Mouse (Mus musculus) ES-E14 (cell line): ENCODE data around the gene Col8a2. TPM values are rescaled to one million over a fixed set of nuclear protein-coding genes. Genes with fewer than 3 reads are reported as not detected.

Experiments used
- DNase-seq: peaks from one replicate; pipeline ENCODE4 v3.0.0-alpha.2; 2013; ENCODE audit warnings: low read depth, low spot score
- H3K27ac ChIP-seq: 2 replicates; pipeline ENCODE4 v1.5.1; 2012; ENCODE audit warnings: low read depth, mild to moderate bottlenecking, low read length, moderate library complexity, mixed read lengths; ENCODE audit not compliant: poor library complexity, insufficient read depth, severe bottlenecking
- H3K36me3 ChIP-seq: 2 replicates; pipeline ENCODE4 v1.6.1; 2012; ENCODE audit warnings: mild to moderate bottlenecking, low read length, moderate library complexity, mixed read lengths; ENCODE audit not compliant: control insufficient read depth, poor library complexity, insufficient read depth, severe bottlenecking
- H3K4me1 ChIP-seq, 2 experiments: fragments of 150-350 bp in 1 of 2; sonication (generic) in 1 of 2; 2 replicates each; pipeline ENCODE4 v1.6.1; 2012; ENCODE audit warnings: low read length in 2 of 2, mild to moderate bottlenecking in 1 of 2, mixed read lengths in 1 of 2; ENCODE audit not compliant: control insufficient read depth in 2 of 2, insufficient read depth in 2 of 2, poor library complexity in 1 of 2
- H3K4me3 ChIP-seq, 2 experiments: fragments of 150-350 bp in 1 of 2; sonication (generic) in 1 of 2; 2 replicates each; pipeline ENCODE4 v1.5.1; 2012; ENCODE audit warnings: low read length in 2 of 2, low read depth in 1 of 2, mild to moderate bottlenecking in 1 of 2, mixed read lengths in 1 of 2; ENCODE audit not compliant: insufficient read depth in 1 of 2, poor library complexity in 1 of 2, severe bottlenecking in 1 of 2
- H3K9ac ChIP-seq: 2 replicates; pipeline ENCODE4 v1.6.1; 2012; ENCODE audit warnings: low read depth, mild to moderate bottlenecking, low read length, mixed read lengths; ENCODE audit not compliant: poor library complexity, insufficient read depth, severe bottlenecking
- H3K9me3 ChIP-seq: fragments of 150-350 bp; sonication (generic); 2 replicates; pipeline ENCODE4 v1.6.1; 2012; ENCODE audit warnings: low read depth, mild to moderate bottlenecking, low read length; ENCODE audit not compliant: control insufficient read depth, insufficient read depth
- CHD2 ChIP-seq: IDR thresholded peaks from 2 replicates; pipeline ENCODE4 v1.6.1; 2014; ENCODE audit warnings: mild to moderate bottlenecking, low read depth, low read length, inconsistent platforms
- HCFC1 ChIP-seq: IDR thresholded peaks from 2 replicates; pipeline ENCODE4 v1.6.1; 2012; ENCODE audit warnings: low read length, inconsistent platforms, borderline replicate concordance; ENCODE audit not compliant: insufficient read depth
- MAFK ChIP-seq: IDR thresholded peaks from 2 replicates; pipeline ENCODE4 v1.6.1; 2014; ENCODE audit warnings: mild to moderate bottlenecking, low read depth, low read length, inconsistent platforms; ENCODE audit not compliant: insufficient read depth
- ZC3H11A ChIP-seq: IDR thresholded peaks from 2 replicates; pipeline ENCODE4 v1.6.1; 2012; ENCODE audit warnings: low read depth, mild to moderate bottlenecking, inconsistent platforms, low read length, borderline replicate concordance
- ZNF384 ChIP-seq: IDR thresholded peaks from 2 replicates; pipeline ENCODE4 v1.6.1; 2012; ENCODE audit warnings: low read depth, low read length, inconsistent platforms
- in situ Hi-C, 2 experiments: fragments of 600-800 bp; cut with MboI; formaldehyde crosslinking; loops; one replicate each; pipeline ENCODE4 v1.15.1; 2025; ENCODE audit warnings: low sequenced_read_pairs in 2 of 2, inconsistent platforms in 1 of 2; ENCODE audit not compliant: unreplicated experiment in 2 of 2
- total RNA-seq: library from RNA; depleted of rRNA; stranded (reverse); fragments of 300-350 nt; gene quantifications from 2 replicates; pipeline ENCODE4 v1.2.3, GENCODE M21; 2012

Col8a2 gene
- total RNA-seq, 1 experiment, result 3.7 TPM

GRCm38 (mm10) chr4:126301584-126302309 is 15.2 kb downstream of the Col8a2 start:
- Histone ChIP-seq H3K36me3 (no peaks in the 10 kb centered on the region), H3K4me1 (peaks cover 0 to 11% of the 10 kb centered on the region in 2 experiments; a peak in 1 of 4 replicates), H3K9me3 (no peaks in the 10 kb centered on the region), H3K9ac (no peak overlapping the region), H3K27ac (no peak overlapping the region), H3K4me3 (peak overlapping the region; percentile 62 to 64)
- TF ChIP-seq MAFK, result no peak
- TF ChIP-seq ZC3H11A, result no peak
- no peak for TF ChIP-seq CHD2
- TF ChIP-seq HCFC1, result no peak
- TF ChIP-seq ZNF384, result no peak
- in situ Hi-C loops, result loop anchor here in 1 of 2 experiments (10.0 kb wide), 1 partner anchor 77 kb away; no protein-coding TSS in a partner anchor
- no peak for DNase-seq

- Histone ChIP-seq H3K4me1 (peaks cover 0 to 11% of the 10 kb centered on the region in 2 experiments; a peak in 1 of 4 replicates), H3K4me3 (no peak overlapping the region), H3K9ac (no peak overlapping the region), H3K27ac (no peak overlapping the region), H3K9me3 (no peaks in the 10 kb centered on the region), H3K36me3 (no peaks in the 10 kb centered on the region)
- in situ Hi-C loops, result loop anchor here in 1 of 2 experiments (10.0 kb wide), 1 partner anchor 79 kb away; no protein-coding TSS in a partner anchor
- TF ChIP-seq ZC3H11A (no peak), MAFK (no peak), HCFC1 (no peak), CHD2 (no peak), ZNF384 (no peak)
- DNase-seq, result no peak
Observed at GRCm38 (mm10) chr4:126303877-126304276, 17.3 kb downstream of the Col8a2 start.

- H3K9ac ChIP-seq, result no peak overlapping the region
- TF ChIP-seq ZNF384, result no peak
- no peak for TF ChIP-seq CHD2
- TF ChIP-seq HCFC1, result no peak
- TF ChIP-seq MAFK, result no peak
- TF ChIP-seq ZC3H11A, result no peak
Observed at GRCm38 (mm10) chr4:126305428-126305827, 18.8 kb downstream of the Col8a2 start.

DNA sequence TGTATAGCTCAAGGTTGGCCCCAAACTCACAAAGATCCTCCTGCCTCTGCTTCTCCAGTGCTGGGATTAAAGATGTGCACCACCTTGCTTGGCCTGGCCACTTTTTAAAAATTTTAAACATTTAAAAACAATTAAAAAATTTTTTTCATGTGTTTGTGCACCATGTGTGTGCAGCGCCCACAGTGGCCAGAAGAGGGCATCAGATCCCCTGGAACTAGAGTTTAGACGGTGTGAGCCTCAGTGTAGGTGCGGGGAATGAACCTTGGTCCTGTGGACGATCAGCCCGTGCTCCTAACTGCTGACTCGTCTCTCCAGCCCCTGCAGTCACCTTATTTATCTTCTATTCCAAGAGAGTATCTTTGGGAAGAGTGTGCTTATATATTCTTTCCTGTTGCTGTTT is 19.5 kb downstream of the Col8a2 start:
- DNase-seq, result no peak
- H3K4me3 ChIP-seq, result no peak overlapping the region
- no peaks in the 10 kb centered on the region for H3K9me3 ChIP-seq
- H3K9ac ChIP-seq, result no peak overlapping the region
- H3K36me3 ChIP-seq, result no peaks in the 10 kb centered on the region
- in situ Hi-C loops, result loop anchor here (5.0 to 10.0 kb wide), 2 partner anchors 81 to 84 kb away; no protein-coding TSS in a partner anchor
- peaks cover 0 to 13% of the 10 kb centered on the region in 2 experiments; a peak in 1 of 4 replicates for H3K4me1 ChIP-seq
- TF ChIP-seq MAFK (no peak), ZNF384 (no peak), ZC3H11A (no peak), CHD2 (no peak), HCFC1 (no peak)
- H3K27ac ChIP-seq, result no peak overlapping the region

More at GRCm38 (mm10) chr4:126305428-126305827, 18.8 kb downstream of the Col8a2 start:
- no peaks in the 10 kb centered on the region for H3K9me3 ChIP-seq
- H3K4me3 ChIP-seq, result no peak overlapping the region
- in situ Hi-C loops, result loop anchor here (5.0 to 10.0 kb wide), 2 partner anchors 81 to 83 kb away; no protein-coding TSS in a partner anchor
- no peak overlapping the region for H3K27ac ChIP-seq
- H3K4me1 ChIP-seq, result peaks cover 0 to 16% of the 10 kb centered on the region in 2 experiments; a peak in 1 of 4 replicates
- H3K36me3 ChIP-seq, result no peaks in the 10 kb centered on the region
- no peak for DNase-seq
